Mouse (Mus musculus) mammary gland, adult 2 months (tissue): ENCODE results near the gene Agrn. TPM values are rescaled to one million over a fixed set of nuclear protein-coding genes. Genes with fewer than 3 reads are reported as not detected.

ENCODE experiments used
- polyA plus RNA-seq: library from polyadenylated mRNA; depleted of rRNA; stranded (reverse); fragments of >200 nt; gene quantifications from 2 replicates; pipeline ENCODE4 v1.2.3, GENCODE M21; 2012; ENCODE audit warnings: low replicate concordance; rRNA removed

Gene Agrn
- polyA plus RNA-seq: 70.6 and 80.5 TPM in 2 replicates

DNA sequence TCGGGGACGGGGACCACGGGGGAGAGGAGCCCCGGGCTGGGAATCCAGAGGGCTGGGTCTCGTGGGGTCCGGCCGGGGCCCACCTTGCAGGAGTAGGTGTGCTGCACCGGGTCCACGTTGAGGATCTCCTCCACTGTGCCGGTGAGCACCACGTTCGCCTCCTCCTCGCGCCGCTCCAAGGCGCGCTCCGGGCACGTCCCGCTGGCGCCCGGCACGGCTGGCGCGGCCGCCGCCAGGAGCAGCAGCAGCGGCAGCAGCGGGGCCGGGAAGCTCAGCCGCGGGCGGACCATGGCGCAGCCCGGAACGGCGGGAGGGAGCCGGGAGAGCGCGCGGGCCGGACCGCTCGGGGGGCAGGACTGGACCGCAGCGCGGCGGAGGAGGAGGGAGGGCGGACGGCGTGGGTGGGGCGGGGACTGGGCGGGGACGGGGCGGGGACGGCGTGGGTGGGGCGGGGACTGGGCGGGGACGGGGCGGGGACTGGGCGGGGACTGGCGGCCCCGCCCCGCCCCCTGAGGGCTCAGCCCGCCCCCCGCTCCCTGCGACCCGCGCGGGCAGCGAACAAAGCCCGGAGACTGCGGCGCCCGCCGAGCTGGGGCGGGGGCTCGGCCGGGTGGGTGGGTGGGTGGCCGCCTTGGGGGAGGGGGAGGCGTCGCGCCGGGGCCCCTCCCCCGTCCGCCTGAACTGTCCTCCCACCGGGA, at the start of gene Agrn:
Gene Agrn, minus strand, starts transcription at position 358 of the 698 bp plus-strand sequence.

DNA sequence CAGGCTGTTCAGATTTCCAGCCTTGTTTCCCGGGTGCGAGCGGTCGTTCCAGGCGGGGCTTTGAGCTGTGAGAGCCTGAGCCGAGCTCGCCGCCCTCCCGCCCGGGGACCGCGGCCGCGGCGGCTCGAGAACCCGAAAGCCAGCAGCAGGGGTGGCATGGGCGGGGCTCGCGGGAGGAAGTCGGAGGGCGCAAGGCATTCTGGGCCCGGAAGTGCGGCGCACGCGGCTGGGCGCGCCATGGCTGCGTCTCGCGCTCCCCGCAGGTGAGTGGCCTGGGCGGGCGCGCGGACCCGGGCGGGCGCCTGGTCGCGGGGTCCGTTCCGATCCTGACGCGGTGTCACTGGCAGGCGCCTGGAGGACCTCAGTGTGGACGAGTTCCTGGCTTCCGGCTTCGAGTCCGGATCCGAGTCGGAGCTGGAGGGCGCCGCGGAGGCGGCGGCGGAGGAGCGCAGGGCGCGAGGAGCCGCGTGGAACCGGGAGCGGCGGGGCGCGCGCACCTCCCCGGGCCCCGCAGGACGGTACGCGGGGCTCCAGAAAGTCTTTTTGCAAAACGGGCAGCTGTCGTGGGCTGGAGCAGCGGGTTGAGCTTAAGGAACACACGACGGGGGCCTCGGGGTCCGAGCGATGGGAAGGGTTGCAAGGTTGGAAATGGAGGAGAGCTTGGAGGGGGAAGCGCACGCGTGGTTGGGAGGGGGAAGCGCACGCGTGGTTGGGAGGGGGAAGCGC, 38.7 kb upstream of the Agrn start, which contains the start of gene Noc2l:
Gene Noc2l, plus strand, starts transcription at position 203 of the 726 bp plus-strand sequence.

DNA sequence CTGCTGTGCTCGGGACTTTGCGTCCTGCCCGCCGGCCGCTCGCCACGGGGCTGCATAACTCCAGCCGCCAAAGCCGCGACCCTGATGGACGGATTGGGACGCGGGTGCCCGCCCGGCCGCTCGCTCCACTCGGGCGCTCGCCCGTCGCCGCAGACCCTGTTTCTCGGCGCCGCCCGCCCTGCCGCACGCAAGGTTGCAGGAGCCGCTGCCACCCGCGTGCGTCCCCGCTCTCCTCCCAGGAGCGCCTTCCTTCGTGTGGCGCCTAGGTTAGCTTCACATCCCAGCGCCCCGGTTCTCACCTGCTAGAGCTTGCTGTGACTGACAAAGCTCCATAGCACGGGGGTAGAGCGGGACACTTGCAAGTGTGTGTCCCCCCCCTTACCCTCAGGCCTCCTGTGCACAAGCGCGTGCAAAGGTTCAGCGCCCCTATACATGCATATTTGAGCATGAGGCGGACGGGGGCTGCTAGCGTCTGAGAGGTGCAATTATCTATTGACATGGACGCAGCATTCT, 37.5 kb upstream of the Agrn start, which contains the start of gene Plekhn1:
Gene Plekhn1, minus strand, starts transcription at position 157 of the 513 bp plus-strand sequence.

DNA sequence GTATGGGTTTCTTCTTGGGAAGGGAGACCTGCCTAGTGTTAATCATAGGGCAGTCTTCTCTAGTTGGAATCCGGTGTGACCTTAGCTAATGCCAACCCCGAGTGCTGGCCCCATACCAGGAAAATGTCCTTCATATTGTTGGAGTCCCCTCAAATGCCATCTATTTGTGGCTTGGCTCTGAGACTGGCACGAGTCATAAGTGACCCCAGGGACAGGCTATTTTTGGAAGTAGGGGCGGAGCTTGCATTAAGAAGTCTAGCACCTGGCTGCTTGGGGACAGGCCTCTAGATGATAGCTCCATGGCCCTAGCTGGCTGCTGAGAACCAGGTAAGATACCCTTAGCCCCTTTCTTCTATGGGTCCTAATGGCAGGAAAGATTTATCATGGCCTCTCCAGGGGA, 18.4 kb upstream of the Agrn start, which contains the start of gene Perm1:
Gene Perm1, plus strand, starts transcription at position 220 of the 400 bp plus-strand sequence.

DNA sequence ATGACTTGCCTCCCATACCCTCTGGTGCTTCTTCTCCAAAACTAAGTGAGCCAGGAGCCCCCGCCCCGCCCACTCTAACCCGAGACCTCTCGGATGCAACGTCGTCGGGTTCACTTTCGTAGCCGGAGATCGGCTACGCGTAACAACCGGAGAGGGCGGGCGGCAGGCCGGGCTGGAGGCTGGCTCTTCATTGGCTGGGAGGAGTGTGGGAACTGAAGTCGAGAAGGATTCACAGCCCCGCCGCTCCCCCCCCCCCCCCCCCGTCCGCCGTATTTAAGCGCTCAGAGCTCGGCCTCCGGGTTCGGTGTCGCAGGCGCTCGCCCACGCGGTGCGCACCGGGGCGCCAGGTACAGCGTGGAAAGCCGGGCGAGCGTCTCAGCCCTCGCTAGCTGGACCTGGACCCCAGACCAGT, 5.7 kb upstream of the Agrn start, which contains the start of gene AW011738:
Gene AW011738, plus strand, starts transcription at position 304 of the 412 bp plus-strand sequence.

DNA sequence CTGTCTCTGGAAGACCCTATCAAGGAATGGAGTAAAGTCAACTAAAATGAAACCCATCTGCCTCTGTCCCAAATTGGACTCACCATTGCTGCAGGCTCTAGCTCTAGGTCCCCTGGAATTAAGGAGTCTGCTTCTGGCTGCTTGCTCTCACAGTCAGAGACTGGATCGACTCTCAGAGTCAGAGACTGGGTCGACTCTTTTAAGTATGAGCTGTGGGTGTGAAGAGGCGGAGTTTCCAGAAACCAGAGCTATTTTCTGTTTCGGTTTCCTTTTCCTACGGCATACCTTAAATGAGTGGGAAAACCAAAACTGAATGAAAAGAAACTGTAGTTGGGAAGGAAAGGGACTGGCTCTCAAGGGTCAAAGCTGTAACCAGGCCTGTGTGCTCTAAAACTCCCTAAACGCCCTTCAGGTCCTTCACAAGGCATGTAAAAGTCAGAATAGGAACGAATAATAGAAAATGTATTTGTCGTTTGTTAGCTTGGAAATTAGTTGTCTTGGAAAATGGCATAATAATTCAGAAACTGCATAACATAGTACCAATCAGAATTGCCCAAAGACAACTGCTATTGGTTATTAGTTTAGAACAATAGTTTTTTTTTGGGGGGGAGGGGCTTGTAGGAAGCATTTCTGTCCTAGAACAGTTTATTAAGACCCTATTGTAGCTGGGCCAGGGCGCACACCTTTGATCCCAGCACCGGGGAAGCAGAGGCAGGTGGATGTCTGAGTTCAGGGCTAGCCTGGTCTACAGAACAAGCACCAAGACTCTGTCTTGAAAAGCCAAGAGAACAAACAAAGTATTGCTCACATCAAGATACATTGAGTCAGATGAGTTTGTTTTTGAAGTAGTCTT, 3.6 kb upstream of the Agrn start, which contains the start of gene Isg15:
Gene Isg15, minus strand, starts transcription at position 196 of the 853 bp plus-strand sequence.

DNA sequence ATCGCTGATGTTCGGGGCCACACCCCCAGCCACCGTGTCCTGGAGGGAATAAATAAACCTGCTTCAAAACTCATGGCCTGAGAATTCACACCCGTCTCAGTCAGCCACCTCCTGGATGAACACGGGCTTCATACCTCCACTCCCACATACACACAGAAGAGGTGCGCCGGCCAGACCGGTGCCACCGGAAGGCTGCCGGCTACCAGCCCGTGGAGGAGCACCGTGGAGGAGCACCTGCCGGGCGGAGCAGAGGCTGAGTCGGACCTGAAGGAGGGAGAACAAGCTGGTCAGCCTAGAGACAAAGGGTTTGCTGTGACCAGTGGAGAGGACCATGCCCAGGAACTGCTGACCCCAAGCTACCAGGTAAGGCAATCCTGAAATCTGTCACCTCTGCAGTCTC, 66.9 kb downstream of the Agrn start, which contains the start of gene Rnf223:
Gene Rnf223, plus strand, starts transcription at position 78 of the 400 bp plus-strand sequence.

Other genes with a start within 250 kb of the Agrn start
- 113 and 117 TPM in 2 replicates for gene C1qtnf12, start 235.2 kb downstream of the Agrn start, polyA plus RNA-seq
- gene B3galt6, start 204.8 kb downstream of the Agrn start, polyA plus RNA-seq: 5.2 and 10.7 TPM in 2 replicates
- gene Sdf4, start 204.6 kb downstream of the Agrn start, polyA plus RNA-seq: 61.5 and 63.6 TPM in 2 replicates
- 28.1 and 40.7 TPM in 2 replicates for gene Tnfrsf4, start 183.6 kb downstream of the Agrn start, polyA plus RNA-seq
- 22.0 and 26.1 TPM in 2 replicates for gene Tnfrsf18, start 171.3 kb downstream of the Agrn start, polyA plus RNA-seq
- 4.0 and 4.9 TPM in 2 replicates for gene Ttll10, start 138.1 kb downstream of the Agrn start, polyA plus RNA-seq
- 27.3 and 33.1 TPM in 2 replicates for gene 9430015G10Rik, start 87.5 kb downstream of the Agrn start, polyA plus RNA-seq
- 0.73 and 0.97 TPM in 2 replicates for gene Rnf223, start 67.0 kb downstream of the Agrn start, polyA plus RNA-seq
- gene Isg15, start 3.3 kb upstream of the Agrn start, polyA plus RNA-seq: 11.3 and 14.2 TPM in 2 replicates
- gene AW011738, start 5.8 kb upstream of the Agrn start, polyA plus RNA-seq: 3.0 and 5.2 TPM in 2 replicates
- gene Perm1, start 18.4 kb upstream of the Agrn start, polyA plus RNA-seq: 0.53 and 20.4 TPM in 2 replicates
- 82.7 and 85.1 TPM in 2 replicates for gene Plekhn1, start 37.4 kb upstream of the Agrn start, polyA plus RNA-seq
- gene Noc2l, start 38.5 kb upstream of the Agrn start, polyA plus RNA-seq: 78.1 and 93.3 TPM in 2 replicates
- 1.2 and 1.8 TPM in 2 replicates for gene Samd11, start 58.2 kb upstream of the Agrn start, polyA plus RNA-seq
- not detected in 2 replicates for gene Vmn2r-ps159, start 133.6 kb upstream of the Agrn start, polyA plus RNA-seq